Mouse (Mus musculus): ENCODE measurements around the gene Rnf167. TPM values are rescaled to one million over a fixed set of nuclear protein-coding genes. Genes with fewer than 3 reads are reported as not detected.
A peak's percentile ranks its signal among the peaks of the same experiment; 100 is the strongest.

Rnf167 gene
- polyA plus RNA-seq, 1 experiment, result 16.7 TPM

- Histone ChIP-seq H3K36me3 (ENCODE audit: control insufficient read depth, insufficient read depth) (peaks cover 22% of the 10 kb centered on the region), H3K27me3 (ENCODE audit: control insufficient read depth, insufficient read depth, insufficient read length) (no peaks in the 10 kb centered on the region), H3ac (ENCODE audit: control insufficient read depth, insufficient read length) (peak within 1 kb of the TSS; percentile 88), H3K4me3 (peak within 1 kb of the TSS; percentile 94), H3K4me2 (ENCODE audit: low read depth) (peak within 1 kb of the TSS; percentile 97), H3K79me2 (ENCODE audit: control insufficient read depth, insufficient read depth) (peaks cover 63% of the 10 kb centered on the region)
- no peak for TF ChIP-seq SRF (IDR thresholded peaks at IDR 0.05; ENCODE audit: control insufficient read depth, insufficient read length, low read depth)
- TF ChIP-seq POLR2AphosphoS2 (IDR thresholded peaks at IDR 0.05; ENCODE audit: insufficient read length, low read depth), result peak; percentile 80
- TF ChIP-seq MYOG (IDR thresholded peaks at IDR 0.05; ENCODE audit: control insufficient read depth in 1 of 3, insufficient read depth in 1 of 3, insufficient read length in 2 of 3, low read depth in 2 of 3), result peak in 1 of 3 experiments; percentile 40
- no peak for TF ChIP-seq TCF3 (IDR thresholded peaks at IDR 0.05; ENCODE audit: insufficient read length, low read depth)
- no peak for TF ChIP-seq CEBPB (IDR thresholded peaks at IDR 0.05; ENCODE audit: insufficient read depth, poor library complexity, severe bottlenecking)
- peak; percentile 71 for TF ChIP-seq POLR2A (IDR thresholded peaks at IDR 0.05; ENCODE audit: insufficient read length, low read depth)
- TF ChIP-seq TCF12 (IDR thresholded peaks at IDR 0.05; ENCODE audit: insufficient read depth, poor library complexity, severe bottlenecking), result no peak
- no peak for TF ChIP-seq USF1 (IDR thresholded peaks at IDR 0.05; ENCODE audit: low read depth)
- TF ChIP-seq MAX (IDR thresholded peaks at IDR 0.05; ENCODE audit: low read depth), result no peak
- no peak for TF ChIP-seq REST (IDR thresholded peaks at IDR 0.05; ENCODE audit: insufficient read depth, insufficient read length)
- no peak for TF ChIP-seq E2F4 (IDR thresholded peaks at IDR 0.05; ENCODE audit: insufficient read depth)
- TF ChIP-seq MYOD1 (IDR thresholded peaks at IDR 0.05; ENCODE audit: control insufficient read depth in 1 of 3, insufficient read length in 2 of 3, low read depth in 2 of 3), result peak in 1 of 3 experiments; percentile 43
These were observed 9.9 kb downstream of the Rnf167 start, which contains the start of gene Eno3 for GRCm38 (mm10) chr11:70656964-70657363. Gene Eno3 (plus strand): TSS chr11:70657202.

GRCm38 (mm10) chr11:70657573-70657972 is 10.5 kb downstream of the Rnf167 start:
- no peak for TF ChIP-seq REST (IDR thresholded peaks at IDR 0.05; ENCODE audit: insufficient read depth, insufficient read length)
- peak in 1 of 3 experiments; percentile 9 for TF ChIP-seq MYOD1 (IDR thresholded peaks at IDR 0.05; ENCODE audit: control insufficient read depth in 1 of 3, insufficient read length in 2 of 3, low read depth in 2 of 3)
- TF ChIP-seq POLR2AphosphoS2 (IDR thresholded peaks at IDR 0.05; ENCODE audit: insufficient read length, low read depth), result no peak
- peak; percentile 45 for TF ChIP-seq TCF12 (IDR thresholded peaks at IDR 0.05; ENCODE audit: insufficient read depth, poor library complexity, severe bottlenecking)
- TF ChIP-seq E2F4 (IDR thresholded peaks at IDR 0.05; ENCODE audit: insufficient read depth), result no peak
- no peak for TF ChIP-seq SRF (IDR thresholded peaks at IDR 0.05; ENCODE audit: control insufficient read depth, insufficient read length, low read depth)
- TF ChIP-seq USF1 (IDR thresholded peaks at IDR 0.05; ENCODE audit: low read depth), result no peak
- no peak for TF ChIP-seq CEBPB (IDR thresholded peaks at IDR 0.05; ENCODE audit: insufficient read depth, poor library complexity, severe bottlenecking)
- peak in 1 of 3 experiments; percentile 40 for TF ChIP-seq MYOG (IDR thresholded peaks at IDR 0.05; ENCODE audit: control insufficient read depth in 1 of 3, insufficient read depth in 1 of 3, insufficient read length in 2 of 3, low read depth in 2 of 3)
- no peak for TF ChIP-seq MAX (IDR thresholded peaks at IDR 0.05; ENCODE audit: low read depth)
- no peak for TF ChIP-seq POLR2A (IDR thresholded peaks at IDR 0.05; ENCODE audit: insufficient read length, low read depth)
- TF ChIP-seq TCF3 (IDR thresholded peaks at IDR 0.05; ENCODE audit: insufficient read length, low read depth), result no peak
- H3K36me3 ChIP-seq (ENCODE audit: control insufficient read depth, insufficient read depth), result peaks cover 23% of the 10 kb centered on the region
- peak overlapping the region; percentile 97 for H3K4me2 ChIP-seq (ENCODE audit: low read depth)
- peak overlapping the region; percentile 94 for H3K4me3 ChIP-seq
- no peaks in the 10 kb centered on the region for H3K27me3 ChIP-seq (ENCODE audit: control insufficient read depth, insufficient read depth, insufficient read length)
- peak overlapping the region; percentile 4 for H3ac ChIP-seq (ENCODE audit: control insufficient read depth, insufficient read length)
- peaks cover 57% of the 10 kb centered on the region for H3K79me2 ChIP-seq (ENCODE audit: control insufficient read depth, insufficient read depth)

- TF ChIP-seq TCF3 (IDR thresholded peaks at IDR 0.05; ENCODE audit: insufficient read length, low read depth) (no peak), TCF12 (IDR thresholded peaks at IDR 0.05; ENCODE audit: insufficient read depth, poor library complexity, severe bottlenecking) (no peak), POLR2A (IDR thresholded peaks at IDR 0.05; ENCODE audit: insufficient read length, low read depth) (no peak), MYOG (IDR thresholded peaks at IDR 0.05; ENCODE audit: control insufficient read depth in 1 of 3, insufficient read depth in 1 of 3, insufficient read length in 2 of 3, low read depth in 2 of 3) (no peak), E2F4 (IDR thresholded peaks at IDR 0.05; ENCODE audit: insufficient read depth) (no peak), REST (IDR thresholded peaks at IDR 0.05; ENCODE audit: insufficient read depth, insufficient read length) (no peak)
- H3K4me2 ChIP-seq (ENCODE audit: low read depth), result peak overlapping the region; percentile 97
- peaks cover 23% of the 10 kb centered on the region for H3K36me3 ChIP-seq (ENCODE audit: control insufficient read depth, insufficient read depth)
- no peaks in the 10 kb centered on the region for H3K27me3 ChIP-seq (ENCODE audit: control insufficient read depth, insufficient read depth, insufficient read length)
- H3K79me2 ChIP-seq (ENCODE audit: control insufficient read depth, insufficient read depth), result peaks cover 53% of the 10 kb centered on the region
- H3K4me3 ChIP-seq, result peak overlapping the region; percentile 94
- H3ac ChIP-seq (ENCODE audit: control insufficient read depth, insufficient read length), result peak overlapping the region; percentile 4
These were observed 11.0 kb downstream of the Rnf167 start for GRCm38 (mm10) chr11:70657991-70658390.

DNA sequence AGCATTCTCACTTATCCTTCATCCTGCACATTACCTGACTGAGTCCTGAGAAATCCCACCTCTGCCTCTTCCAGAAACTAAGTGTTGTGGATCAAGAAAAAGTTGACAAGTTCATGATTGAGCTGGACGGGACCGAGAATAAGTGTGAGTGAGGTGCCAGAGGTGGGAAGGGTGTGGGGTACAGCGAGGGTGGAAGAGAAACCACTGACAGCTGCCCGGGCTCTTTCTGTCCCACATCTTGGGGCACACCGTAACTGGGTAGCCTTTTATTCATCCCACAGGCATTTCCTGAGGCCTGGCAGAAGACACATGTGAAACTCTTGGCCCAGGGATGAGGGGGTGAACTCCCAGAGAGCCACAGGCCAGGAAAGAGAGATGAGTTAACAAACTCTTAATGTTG is 11.5 kb downstream of the Rnf167 start:
- Histone ChIP-seq H3K27me3 (ENCODE audit: control insufficient read depth, insufficient read depth, insufficient read length) (no peaks in the 10 kb centered on the region), H3ac (ENCODE audit: control insufficient read depth, insufficient read length) (peak overlapping the region; percentile 4), H3K4me2 (ENCODE audit: low read depth) (peak overlapping the region; percentile 97), H3K36me3 (ENCODE audit: control insufficient read depth, insufficient read depth) (peaks cover 27% of the 10 kb centered on the region), H3K79me2 (ENCODE audit: control insufficient read depth, insufficient read depth) (peaks cover 47% of the 10 kb centered on the region), H3K4me3 (peak overlapping the region; percentile 94)
- TF ChIP-seq USF1 (IDR thresholded peaks at IDR 0.05; ENCODE audit: low read depth) (no peak), E2F4 (IDR thresholded peaks at IDR 0.05; ENCODE audit: insufficient read depth) (no peak), MYOD1 (IDR thresholded peaks at IDR 0.05; ENCODE audit: control insufficient read depth in 1 of 3, insufficient read length in 2 of 3, low read depth in 2 of 3) (peak; percentile 34 to 85 (median 51)), POLR2AphosphoS2 (IDR thresholded peaks at IDR 0.05; ENCODE audit: insufficient read length, low read depth) (no peak), MYOG (IDR thresholded peaks at IDR 0.05; ENCODE audit: control insufficient read depth in 1 of 3, insufficient read depth in 1 of 3, insufficient read length in 2 of 3, low read depth in 2 of 3) (peak in 2 of 3 experiments; percentile 82 to 93), CEBPB (IDR thresholded peaks at IDR 0.05; ENCODE audit: insufficient read depth, poor library complexity, severe bottlenecking) (no peak), TCF12 (IDR thresholded peaks at IDR 0.05; ENCODE audit: insufficient read depth, poor library complexity, severe bottlenecking) (peak; percentile 74), POLR2A (IDR thresholded peaks at IDR 0.05; ENCODE audit: insufficient read length, low read depth) (no peak), TCF3 (IDR thresholded peaks at IDR 0.05; ENCODE audit: insufficient read length, low read depth) (peak; percentile 13)

Data from myocyte (in vitro differentiated cells).